Mouse (Mus musculus) heart, embryonic 14.5 days (tissue): ENCODE results near the gene Gpn2. TPM values are rescaled to one million over a fixed set of nuclear protein-coding genes. Genes with fewer than 3 reads are reported as not detected.

Experiments used
- ATAC-seq: fragments of 200-750 bp; cut with Nextera tagmentation; 2 replicates; pipeline ENCODE4 v1.8.0; 2017; ENCODE audit warnings: low read depth, moderate TSS enrichment; ENCODE audit not compliant: insufficient number of reproducible peaks, insufficient read depth, low FRiP score
- H3K27ac ChIP-seq, 2 experiments: fragments of 200-500 bp in 1 of 2; fragments of 300-500 bp in 1 of 2; sonication (generic) in 1 of 2; replicated peaks in 1 of 2; 2 replicates each; pipeline ENCODE4 v1.5.1; 2012 to 2014; ENCODE audit warnings: low read depth in 2 of 2, low read length in 2 of 2, control low read depth in 1 of 2, mild to moderate bottlenecking in 1 of 2, mixed read lengths in 1 of 2; ENCODE audit not compliant: control insufficient read depth in 1 of 2, insufficient read depth in 1 of 2
- H3K27me3 ChIP-seq: fragments of 300-500 bp; sonication (generic); 2 replicates; pipeline ENCODE4 v1.6.1; 2014; ENCODE audit warnings: mild to moderate bottlenecking, low read length, control low read depth; ENCODE audit not compliant: control insufficient read depth, insufficient read depth
- H3K36me3 ChIP-seq: fragments of 300-500 bp; sonication (generic); 2 replicates; pipeline ENCODE4 v1.6.1; 2014; ENCODE audit warnings: mild to moderate bottlenecking, control low read depth, low read length, mixed read lengths; ENCODE audit not compliant: control insufficient read depth, insufficient read depth
- H3K4me1 ChIP-seq, 2 experiments: fragments of 200-500 bp in 1 of 2; fragments of 300-500 bp in 1 of 2; sonication (generic) in 1 of 2; 2 replicates each; pipeline ENCODE4 v1.6.1; 2012 to 2014; ENCODE audit warnings: low read length in 2 of 2, control low read depth in 1 of 2, mixed read lengths in 1 of 2; ENCODE audit not compliant: control insufficient read depth in 2 of 2, insufficient read depth in 2 of 2
- H3K4me2 ChIP-seq: fragments of 300-500 bp; sonication (generic); 2 replicates; pipeline ENCODE4 v1.6.1; 2014; ENCODE audit warnings: mild to moderate bottlenecking, low read length
- H3K4me3 ChIP-seq, 2 experiments: fragments of 200-500 bp in 1 of 2; fragments of 300-500 bp in 1 of 2; sonication (generic) in 1 of 2; 2 replicates each; pipeline ENCODE4 v1.5.1; 2012 to 2014; ENCODE audit warnings: low read length in 2 of 2, mild to moderate bottlenecking in 2 of 2, control low read depth in 1 of 2, low read depth in 1 of 2, moderate library complexity in 1 of 2; ENCODE audit not compliant: control insufficient read depth in 1 of 2, insufficient read depth in 1 of 2
- H3K9ac ChIP-seq: fragments of 300-500 bp; sonication (generic); 2 replicates; pipeline ENCODE4 v1.6.1; 2014; ENCODE audit warnings: mild to moderate bottlenecking, low read length
- H3K9me3 ChIP-seq: fragments of 300-500 bp; sonication (generic); 2 replicates; pipeline ENCODE4 v1.6.1; 2016; ENCODE audit warnings: low read length, control low read depth; ENCODE audit not compliant: control insufficient read depth
- WGBS: fragments of 180-500 bp; shearing (Covaris S2); extraction: QIAGEN DNeasy Blood & Tissue Kit; methylation state at CpG from one replicate; pipeline ENCODE4 v1.1.7; 2014; 5-methylcytosine and 5-hydroxymethylcytosine counted together
- polyA plus RNA-seq: library from polyadenylated mRNA; unstranded; fragments of >200 nt; fragmentation: Nextera tagmentation; extraction: Ambion mirVana; gene quantifications from 2 replicates; pipeline ENCODE4 v1.2.1, GENCODE M21; 2014

Gene Gpn2
- polyA plus RNA-seq, 1 experiment from 2014 or later, result 12.5 TPM

- no peak overlapping the region for H3K4me3 ChIP-seq
- no peaks in the 10 kb centered on the region for H3K9me3 ChIP-seq
- WGBS, result 79% methylated on average over 7 of the region's 7 CpGs
Measured at GRCm38 (mm10) chr4:133604175-133604574, 20.0 kb downstream of the Gpn2 start.

GRCm38 (mm10) chr4:133604856-133605255 lies 20.7 kb downstream of the Gpn2 start:
- Histone ChIP-seq H3K9ac (no peak overlapping the region), H3K27ac (no peak overlapping the region), H3K4me2 (no peak overlapping the region), H3K27me3 (peaks cover 24% of the 10 kb centered on the region), H3K36me3 (peaks cover 37% of the 10 kb centered on the region), H3K4me3 (no peak overlapping the region), H3K4me1 (peaks cover 4 to 8% of the 10 kb centered on the region in 2 experiments; a peak in 2 of 4 replicates), H3K9me3 (no peaks in the 10 kb centered on the region)
- no peak for ATAC-seq
- WGBS, result 56% methylated on average over 6 of the region's 6 CpGs

More at GRCm38 (mm10) chr4:133604175-133604574, 20.0 kb downstream of the Gpn2 start:
- H3K4me1 ChIP-seq, result peaks cover 6 to 9% of the 10 kb centered on the region in 2 experiments; a peak in 3 of 4 replicates
- ATAC-seq, result no peak
- no peak overlapping the region for H3K9ac ChIP-seq
- H3K27me3 ChIP-seq, result peaks cover 26% of the 10 kb centered on the region
- no peak overlapping the region for H3K4me2 ChIP-seq
- peaks cover 37% of the 10 kb centered on the region for H3K36me3 ChIP-seq
- H3K27ac ChIP-seq, result no peak overlapping the region

DNA sequence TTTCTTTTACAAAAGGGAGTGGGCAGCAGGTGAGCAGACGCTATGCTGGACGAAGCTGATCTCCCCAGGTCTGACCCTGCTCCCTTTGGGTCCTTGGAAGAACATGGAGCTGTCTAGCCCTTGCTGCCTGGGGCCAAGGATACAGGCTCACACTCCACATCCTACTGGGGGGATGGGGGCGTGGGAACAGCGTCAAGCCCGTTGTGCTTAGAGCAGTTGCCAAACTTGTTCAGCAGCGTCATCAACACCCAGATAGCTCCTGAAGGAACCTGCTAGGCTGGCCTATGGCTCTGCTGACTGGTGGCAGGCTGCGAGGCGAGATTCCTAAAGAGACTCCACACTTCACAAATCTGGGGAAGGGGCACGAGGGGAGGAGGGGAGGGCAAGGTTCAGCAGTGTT lies 21.2 kb downstream of the Gpn2 start:
- Histone ChIP-seq H3K36me3 (peaks cover 38% of the 10 kb centered on the region), H3K27me3 (peaks cover 20% of the 10 kb centered on the region), H3K4me3 (no peak overlapping the region), H3K4me2 (no peak overlapping the region), H3K27ac (no peak overlapping the region), H3K9me3 (no peaks in the 10 kb centered on the region), H3K4me1 (peaks cover 2 to 4% of the 10 kb centered on the region in 2 experiments; a peak in 2 of 4 replicates), H3K9ac (no peak overlapping the region)
- WGBS, result 57% methylated on average over 9 of the region's 9 CpGs
- no peak for ATAC-seq

DNA sequence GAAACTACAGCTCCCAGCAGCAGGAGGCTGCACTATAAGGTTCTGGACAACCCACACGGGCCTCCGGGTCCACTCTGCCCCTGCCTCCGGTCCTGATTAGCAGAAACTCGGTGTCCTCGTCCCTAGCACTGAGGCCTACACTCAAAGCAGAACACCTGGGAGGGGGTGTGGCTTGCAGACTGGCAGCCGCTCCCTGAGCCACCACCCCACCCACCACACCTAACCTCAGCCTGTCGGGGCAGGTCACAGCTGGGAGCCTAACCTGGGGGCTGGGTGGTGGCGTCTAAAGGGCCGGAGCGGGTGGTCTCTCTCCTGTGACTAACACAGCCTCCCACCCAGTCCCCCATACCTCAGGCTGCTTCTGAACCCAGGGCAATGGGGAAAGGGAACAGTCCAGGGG lies 23.1 kb downstream of the Gpn2 start:
- peaks cover 9% of the 10 kb centered on the region for H3K27me3 ChIP-seq
- peaks cover 4% of the 10 kb centered on the region; the same call in 1 of the 2 replicates for H3K9me3 ChIP-seq
- H3K4me1 ChIP-seq, result no peaks in the 10 kb centered on the region
- peaks cover 44% of the 10 kb centered on the region for H3K36me3 ChIP-seq
- H3K4me2 ChIP-seq, result no peak overlapping the region
- H3K27ac ChIP-seq, result no peak overlapping the region
- no peak for ATAC-seq
- WGBS, result 84% methylated on average over 10 of the region's 10 CpGs
- no peak overlapping the region for H3K4me3 ChIP-seq
- no peak overlapping the region for H3K9ac ChIP-seq

GRCm38 (mm10) chr4:133609719-133610118 lies 25.6 kb downstream of the Gpn2 start:
- ATAC-seq, result 0 out of 2 replicates have a peak, but pooled peaks have one; percentile 32
- WGBS, result 17% methylated on average over 6 of the region's 6 CpGs

DNA sequence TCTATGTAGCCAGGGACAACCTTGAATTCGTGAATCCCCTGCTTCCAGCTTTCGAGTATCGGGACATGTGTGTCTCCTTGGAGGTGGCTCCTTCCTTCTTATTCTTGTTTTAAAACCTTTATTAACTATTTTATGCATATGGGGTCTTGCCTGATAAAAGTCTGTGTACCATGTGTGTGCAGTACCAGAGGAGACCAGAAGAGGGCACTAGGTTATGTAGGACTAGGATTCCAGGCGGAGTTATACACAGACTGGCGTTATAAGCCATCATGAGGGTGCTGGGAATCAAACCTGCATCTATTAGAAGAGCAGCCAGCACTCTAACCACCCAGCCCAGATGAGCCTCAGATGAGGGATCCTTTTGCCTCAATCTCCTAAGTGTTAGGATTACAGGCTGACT lies 27.7 kb downstream of the Gpn2 start:
- Histone ChIP-seq H3K4me1 (no peaks in the 10 kb centered on the region), H3K36me3 (peaks cover 43% of the 10 kb centered on the region), H3K9me3 (peaks cover 8% of the 10 kb centered on the region; the same call in 1 of the 2 replicates), H3K4me2 (no peak overlapping the region), H3K9ac (no peak overlapping the region), H3K27ac (no peak overlapping the region), H3K4me3 (no peak overlapping the region), H3K27me3 (no peaks in the 10 kb centered on the region)
- ATAC-seq, result no peak
- WGBS, result 96% methylated on average over 5 of the region's 5 CpGs

More at GRCm38 (mm10) chr4:133609719-133610118, 25.6 kb downstream of the Gpn2 start:
- Histone ChIP-seq H3K4me2 (no peak overlapping the region), H3K4me1 (no peaks in the 10 kb centered on the region), H3K4me3 (no peak overlapping the region), H3K36me3 (peaks cover 55% of the 10 kb centered on the region), H3K27ac (no peak overlapping the region), H3K9me3 (peaks cover 8% of the 10 kb centered on the region; the same call in 1 of the 2 replicates), H3K9ac (no peak overlapping the region), H3K27me3 (no peaks in the 10 kb centered on the region)

DNA sequence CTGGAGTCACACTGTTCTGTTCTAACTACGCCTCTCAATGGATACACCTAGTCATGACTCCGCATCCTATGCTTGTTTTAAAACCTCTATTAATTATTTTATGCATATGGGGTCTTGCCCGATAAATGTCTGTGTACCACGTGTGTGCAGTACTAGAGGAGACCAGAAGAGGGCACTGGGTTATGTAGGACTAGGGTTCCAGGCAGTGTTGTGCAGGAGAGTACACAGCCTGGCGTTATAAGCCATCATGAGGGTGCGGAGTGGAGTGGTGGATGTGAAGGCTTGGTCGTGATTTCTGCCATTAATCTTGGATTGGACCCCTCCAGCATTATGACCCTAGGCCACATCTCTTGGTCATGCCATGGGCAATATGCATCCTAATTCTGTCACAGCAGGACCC lies 28.3 kb downstream of the Gpn2 start:
- no peak overlapping the region for H3K4me2 ChIP-seq
- H3K4me1 ChIP-seq, result no peaks in the 10 kb centered on the region
- peaks cover 8% of the 10 kb centered on the region; the same call in 1 of the 2 replicates for H3K9me3 ChIP-seq
- H3K36me3 ChIP-seq, result peaks cover 45% of the 10 kb centered on the region
- H3K9ac ChIP-seq, result no peak overlapping the region
- WGBS, result 95% methylated on average over 7 of the region's 7 CpGs
- H3K27ac ChIP-seq, result no peak overlapping the region
- no peak for ATAC-seq
- H3K4me3 ChIP-seq, result no peak overlapping the region
- H3K27me3 ChIP-seq, result no peaks in the 10 kb centered on the region

- no peak overlapping the region for H3K9ac ChIP-seq
- peaks cover 42% of the 10 kb centered on the region for H3K36me3 ChIP-seq
- no peaks in the 10 kb centered on the region for H3K4me1 ChIP-seq
- no peak overlapping the region for H3K27ac ChIP-seq
- WGBS, result 91% methylated on average over 8 of the region's 8 CpGs
- H3K27me3 ChIP-seq, result no peaks in the 10 kb centered on the region
- no peak for ATAC-seq
- H3K4me2 ChIP-seq, result no peak overlapping the region
- H3K4me3 ChIP-seq, result no peak overlapping the region
- H3K9me3 ChIP-seq, result peaks cover 8% of the 10 kb centered on the region; the same call in 1 of the 2 replicates
Measured at GRCm38 (mm10) chr4:133613026-133613425, 28.9 kb downstream of the Gpn2 start.
